Mouse (Mus musculus): ENCODE results near the gene Fuk.
"Not testable (repeated sequence)": the region's sequence is repeated elsewhere in the genome, so short reads cannot be mapped to it uniquely, and the experiment has no call there.

Fuk gene

DNA sequence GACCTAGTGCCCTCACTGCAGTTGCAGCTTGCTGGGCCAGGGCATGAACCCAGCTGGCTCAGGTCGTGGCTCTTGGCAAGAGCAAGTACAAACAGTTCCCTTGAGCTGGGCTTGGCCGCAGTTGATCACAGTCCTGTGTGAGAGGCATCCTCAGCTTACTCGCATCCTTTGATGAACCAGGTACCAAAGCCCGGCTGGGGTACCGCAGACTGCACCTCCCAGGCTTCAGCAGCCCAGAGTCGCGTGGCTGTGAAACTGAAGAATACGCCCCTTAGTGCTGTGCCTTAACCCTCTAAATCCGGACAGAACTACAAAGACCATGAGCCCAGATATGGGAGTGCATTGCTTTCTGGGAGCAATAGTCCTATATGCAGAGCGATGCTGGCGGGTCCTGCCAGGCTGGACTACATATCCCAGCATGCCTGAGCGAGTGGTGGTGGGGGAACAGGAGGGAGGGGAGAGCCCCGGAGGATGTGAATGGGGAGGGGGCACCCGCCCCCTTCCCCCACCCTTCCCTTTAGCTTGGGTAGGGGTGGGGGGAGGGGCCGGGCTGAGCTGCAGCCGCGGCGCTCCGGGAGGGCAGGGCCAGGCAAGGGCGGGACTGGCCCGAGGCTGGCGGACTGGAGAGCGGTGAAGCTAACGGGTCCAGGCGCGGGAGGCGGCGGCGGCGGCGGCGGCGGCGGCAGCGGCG, 17.2 kb upstream of the Fuk start, which contains the start of gene St3gal2:
TSS of gene St3gal2 (plus strand) at position 582 of the 691 bp plus-strand sequence.
- DNase-seq (ENCODE audit: low spot score), result peak; percentile 29

DNA sequence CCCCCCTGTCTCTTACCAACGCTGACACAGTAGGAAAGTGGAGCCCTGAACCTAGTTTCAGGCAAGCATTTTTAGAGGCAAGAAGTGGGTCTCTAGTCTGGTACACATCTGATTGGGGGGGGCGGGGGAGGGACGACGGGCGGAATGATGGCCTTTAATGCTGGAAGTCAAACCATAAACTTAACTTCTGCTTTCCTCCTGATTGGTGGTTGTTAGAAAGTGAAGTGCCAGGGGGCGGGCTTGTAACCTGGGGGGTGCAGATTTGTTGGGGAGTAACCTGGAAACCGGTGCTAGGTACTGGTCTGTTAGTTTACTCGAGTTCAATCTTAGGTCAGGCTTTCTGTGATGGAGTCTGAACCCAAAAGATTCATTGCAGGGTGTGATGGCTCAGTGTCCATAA, 16.2 kb upstream of the Fuk start:
- no peak for DNase-seq (ENCODE audit: low spot score)

DNA sequence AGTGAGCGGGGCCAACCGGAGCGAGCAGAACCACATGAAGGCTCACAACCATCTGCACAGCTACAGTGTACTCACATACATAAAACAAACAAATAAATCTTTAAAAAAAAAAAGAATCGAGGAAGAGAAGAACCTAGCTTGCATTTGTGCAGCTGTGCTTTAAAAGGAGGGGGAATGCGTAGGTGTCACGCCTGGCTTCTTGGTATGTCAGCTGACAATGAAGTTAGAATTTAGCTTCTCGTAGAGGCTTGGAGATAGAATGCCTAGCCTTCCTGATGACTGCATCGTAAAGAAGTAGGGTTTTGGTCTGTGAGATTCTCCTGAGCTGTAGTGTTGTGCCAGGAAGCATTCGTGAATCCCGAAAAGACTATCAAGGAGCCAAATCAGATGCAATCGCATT, 15.7 kb upstream of the Fuk start:
- no peak for DNase-seq (ENCODE audit: low spot score)

DNA sequence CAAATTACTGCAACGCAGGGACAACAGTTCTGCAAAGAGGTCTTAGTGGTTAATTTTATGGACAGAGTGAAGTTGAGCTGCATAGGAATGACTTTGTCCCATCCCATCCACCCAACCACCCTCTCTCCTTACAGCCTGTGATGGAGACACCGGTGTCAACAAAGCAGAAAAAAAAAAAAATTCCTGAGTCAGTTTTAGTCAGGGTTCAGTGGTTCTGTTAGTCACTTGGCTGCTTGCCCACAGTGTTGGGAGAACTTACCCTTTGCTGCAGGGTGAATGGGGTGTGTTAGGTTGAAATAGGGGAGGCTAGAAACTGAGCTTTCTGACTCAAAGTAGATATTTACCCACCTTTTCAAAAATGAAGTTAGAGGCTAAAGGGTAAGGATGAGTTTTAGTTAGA, 15.1 kb upstream of the Fuk start:
- no peak for DNase-seq (ENCODE audit: low spot score)

DNA sequence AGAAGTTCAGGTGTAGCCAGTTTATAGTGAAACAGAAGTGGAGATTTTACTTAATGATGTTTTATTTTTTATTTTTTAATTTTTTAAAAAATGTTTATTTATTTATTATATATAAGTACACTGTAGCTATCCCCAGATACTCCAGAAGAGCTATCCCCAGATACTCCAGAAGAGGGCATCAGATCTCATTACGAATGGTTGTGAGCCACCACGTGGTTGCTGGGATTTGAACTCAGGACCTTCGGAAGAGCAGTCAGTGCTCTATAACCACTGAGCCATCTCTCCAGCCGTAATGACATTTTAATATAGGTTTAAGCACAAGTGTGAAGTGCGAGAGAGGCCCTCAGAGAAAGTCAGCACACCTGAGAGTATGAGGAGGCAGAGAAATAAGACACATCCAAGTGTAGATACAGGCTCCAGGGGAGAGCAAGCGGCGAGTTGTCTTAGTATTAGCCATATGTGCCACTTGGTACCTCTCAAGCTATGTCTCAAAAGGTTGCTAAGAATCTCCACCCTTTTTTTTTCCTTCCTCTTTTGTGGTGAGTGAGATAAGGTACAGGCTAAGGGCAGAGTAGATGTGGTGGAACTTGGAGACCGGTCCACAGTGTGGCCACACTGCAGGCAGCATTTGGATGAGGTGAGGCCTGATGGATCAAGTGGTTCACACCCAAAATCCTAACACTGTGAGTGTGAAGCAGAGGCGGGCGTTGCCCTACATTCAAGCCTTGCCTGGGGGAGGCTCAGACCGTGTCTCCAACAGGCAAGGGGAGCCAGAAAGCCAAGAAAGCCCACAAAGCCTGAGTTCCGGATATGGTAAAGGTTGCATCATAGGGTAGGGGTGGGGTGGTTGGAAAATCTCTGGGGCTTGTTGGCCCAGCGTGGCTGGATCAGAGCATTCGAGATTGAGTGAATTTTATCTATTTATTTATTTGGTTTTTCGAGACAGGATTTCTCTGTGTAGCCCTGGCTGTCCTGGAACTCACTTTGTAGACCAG, 9.6 kb upstream of the Fuk start:
- DNase-seq (ENCODE audit: low spot score), result no peak

DNA sequence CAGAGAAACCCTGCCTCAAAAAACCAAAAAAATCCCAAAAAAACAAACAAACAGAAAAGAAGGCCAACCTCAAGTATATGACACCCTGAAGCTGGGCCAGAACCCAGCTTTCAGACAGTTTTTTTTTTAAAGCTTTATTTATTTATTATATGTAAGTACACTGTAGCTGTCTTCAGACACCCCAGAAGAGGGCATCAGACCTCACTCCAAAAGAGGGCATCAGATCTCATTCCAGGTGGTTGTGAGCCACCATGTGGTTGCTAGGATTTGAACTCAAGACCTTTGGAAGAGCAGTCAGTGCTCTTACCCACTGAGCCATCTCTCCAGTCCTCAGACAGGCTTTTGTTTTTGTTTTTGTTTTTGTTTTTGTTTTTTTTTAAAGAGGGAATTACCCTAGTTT, 7.6 kb upstream of the Fuk start:
- not testable (repeated sequence) for DNase-seq (ENCODE audit: low spot score)

DNA sequence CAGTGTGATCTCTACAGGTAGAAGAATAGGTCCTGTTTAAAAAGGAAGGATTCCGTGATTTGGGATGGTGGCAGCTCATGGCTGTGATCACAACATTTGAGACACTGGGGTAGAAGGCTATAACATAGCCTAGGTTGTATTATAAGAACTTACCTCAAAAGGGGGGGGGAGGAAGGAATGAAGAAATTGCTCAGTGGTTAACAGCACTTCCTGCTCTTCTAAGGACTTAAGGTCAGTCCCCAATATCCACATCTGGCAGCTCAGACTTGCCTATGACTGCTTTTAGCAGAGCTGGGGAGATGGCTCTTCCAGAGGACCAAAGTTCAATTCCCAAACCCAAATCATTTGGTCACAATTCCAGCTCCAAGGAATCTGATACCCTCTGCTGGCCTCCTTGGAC, 4.4 kb upstream of the Fuk start:
- no peak for DNase-seq (ENCODE audit: low spot score)

DNA sequence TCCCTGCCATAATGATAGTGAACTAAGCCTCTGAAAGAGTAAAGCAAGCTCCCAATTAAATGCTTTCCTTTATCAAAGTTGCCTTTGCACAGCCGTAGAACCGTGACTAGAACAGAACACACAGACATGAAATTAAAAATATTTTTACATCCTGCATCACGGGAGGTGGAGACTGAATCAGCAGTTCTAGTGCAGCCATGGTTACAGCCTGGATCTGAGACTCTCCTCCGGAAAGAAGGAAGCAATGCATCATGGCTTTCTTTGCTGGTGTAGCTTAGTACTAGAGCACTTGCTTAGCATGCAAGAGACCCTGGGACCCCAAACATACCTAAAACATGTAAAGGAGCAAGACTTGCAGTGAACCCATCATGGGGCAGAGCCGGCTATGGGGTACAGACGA, 3.1 kb upstream of the Fuk start:
- DNase-seq (ENCODE audit: low spot score), result no peak

DNA sequence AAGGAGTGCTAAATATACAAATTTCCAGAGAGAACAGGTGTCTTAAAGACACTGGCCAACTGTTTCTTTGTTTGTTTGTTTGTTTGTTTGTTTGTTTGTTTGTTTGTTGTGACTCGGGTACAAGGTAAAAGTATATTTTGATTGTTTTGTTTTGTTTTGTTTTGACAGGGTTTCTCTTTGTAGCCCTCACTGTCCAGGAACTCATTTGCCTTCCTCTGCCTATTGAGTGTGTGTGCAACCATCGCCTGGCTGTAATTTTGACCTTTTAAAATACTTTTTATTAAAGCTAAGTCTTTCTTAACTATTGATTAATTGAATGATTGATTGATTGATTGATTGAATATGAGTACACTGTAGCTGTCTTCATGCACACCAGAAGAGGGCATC, 284 bp upstream of the Fuk start:
- no peak for DNase-seq (ENCODE audit: low spot score)

DNA sequence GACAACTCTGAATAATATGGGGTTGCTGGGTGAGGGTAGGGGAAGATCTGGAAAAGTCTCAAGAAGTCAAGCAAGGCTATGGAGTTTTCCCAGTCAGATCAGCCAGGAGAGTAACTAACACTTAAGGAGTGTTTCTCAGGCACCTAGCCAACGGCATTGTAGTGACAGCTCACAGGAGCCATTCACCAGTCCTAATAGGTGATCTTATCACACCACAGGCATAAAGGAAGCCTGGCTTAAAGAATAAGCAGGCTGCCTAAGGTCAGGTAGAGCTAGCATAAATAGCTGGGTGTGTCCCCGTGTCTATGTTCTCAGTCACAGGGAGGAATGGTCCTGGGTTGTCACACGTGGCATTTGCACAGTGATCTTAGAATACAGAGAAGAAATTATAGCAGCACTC, 1.2 kb downstream of the Fuk start:
- no peak for DNase-seq (ENCODE audit: low spot score)

DNA sequence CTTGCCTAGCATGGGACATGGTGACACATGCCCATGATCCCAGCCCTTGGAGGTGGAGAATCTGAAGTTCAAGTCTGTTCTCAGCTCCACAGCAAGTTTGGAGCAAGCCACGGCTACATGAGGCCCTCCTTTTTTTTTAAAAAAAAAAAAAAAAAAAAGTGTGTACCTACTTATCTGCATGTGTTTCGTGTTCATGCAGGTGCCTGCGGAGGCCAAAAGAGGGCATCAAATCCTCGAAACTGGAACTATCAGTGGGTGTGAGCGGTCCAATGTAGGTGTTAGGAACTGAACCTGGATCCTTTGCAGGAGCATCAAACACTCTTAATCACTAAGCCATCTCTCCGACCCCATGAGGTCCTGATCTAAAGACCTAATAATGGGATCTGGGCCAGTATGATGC, 4.8 kb downstream of the Fuk start:
- no peak for DNase-seq (ENCODE audit: low spot score)

DNA sequence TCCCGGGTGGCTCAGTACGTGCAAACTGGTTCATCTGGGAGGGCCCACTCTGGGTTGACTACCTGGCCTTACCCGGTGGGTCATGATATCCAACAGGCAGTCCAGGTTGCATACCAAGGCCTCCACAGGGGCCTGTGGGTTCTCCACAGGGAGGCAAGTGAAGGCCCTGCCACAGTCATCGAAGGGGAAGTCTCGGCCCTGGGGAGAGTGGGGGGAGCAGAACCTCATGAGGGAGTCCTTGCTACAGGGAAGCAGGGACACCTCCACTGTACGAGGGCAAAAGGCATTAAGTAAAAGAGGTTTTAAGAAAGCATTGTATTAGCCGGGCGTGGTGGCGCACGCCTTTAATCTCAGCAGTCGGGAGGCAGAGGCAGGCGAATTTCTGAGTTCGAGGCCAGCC, 6.5 kb downstream of the Fuk start:
- no peak for DNase-seq (ENCODE audit: low spot score)

DNA sequence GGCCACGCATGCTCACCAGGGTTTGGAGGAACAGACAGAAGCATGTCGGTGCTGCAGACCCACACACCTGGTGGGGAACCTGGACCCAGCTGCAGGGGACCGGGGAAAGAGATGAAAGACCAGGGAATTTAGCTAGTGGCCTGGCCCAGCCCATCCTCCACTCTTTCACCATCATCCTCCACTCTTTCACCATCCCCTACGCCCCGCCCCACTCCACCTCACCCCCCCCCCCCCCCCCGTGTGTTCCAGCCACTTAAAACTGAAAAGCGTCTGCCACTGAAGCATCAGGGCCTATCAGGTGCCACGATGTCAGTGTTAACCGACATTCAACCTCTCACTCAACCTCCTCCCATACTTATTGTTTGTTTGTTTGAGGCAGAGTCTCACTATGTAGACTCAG, 7.0 kb downstream of the Fuk start:
- no peak for DNase-seq (ENCODE audit: low spot score)

DNA sequence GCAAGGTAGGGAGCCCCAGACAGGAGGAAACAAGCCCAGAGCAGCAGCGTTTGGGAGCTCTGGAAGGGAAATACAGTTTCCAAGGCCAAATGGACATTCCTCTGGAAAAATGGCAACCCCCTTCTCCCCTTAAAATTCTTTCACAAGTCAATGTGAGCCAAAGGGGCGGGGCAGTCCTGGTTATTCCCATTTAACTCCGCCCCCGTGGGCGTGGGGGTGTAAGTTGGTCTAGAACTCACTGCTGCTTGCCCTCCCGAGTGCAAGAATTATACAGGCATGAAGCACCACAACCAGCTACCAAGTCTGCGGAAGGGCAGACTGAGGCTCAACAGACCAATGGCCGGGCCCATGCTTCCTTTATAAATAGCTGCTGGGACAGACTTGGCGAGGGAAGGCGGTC, 7.4 kb downstream of the Fuk start:
- no peak for DNase-seq (ENCODE audit: low spot score)

DNA sequence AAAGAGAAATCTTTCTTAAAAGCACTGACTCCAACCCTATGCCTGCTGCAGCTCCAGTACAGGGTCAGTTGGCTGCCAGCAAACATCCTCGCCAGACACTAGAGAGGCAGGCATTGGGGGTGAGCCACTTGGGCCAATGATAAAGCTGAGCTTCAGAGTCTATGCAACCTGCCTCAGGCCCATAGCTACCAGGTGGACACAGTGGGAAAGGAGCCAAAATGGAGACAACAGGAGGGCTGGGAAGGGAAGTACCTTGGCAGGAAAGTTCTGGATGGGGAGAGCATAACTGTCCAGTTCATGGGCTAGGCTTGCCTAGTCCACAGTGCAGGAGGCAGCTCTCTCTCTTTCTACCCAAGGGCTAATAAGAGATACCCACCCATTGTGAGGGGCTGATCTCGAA, 9.4 kb downstream of the Fuk start:
- no peak for DNase-seq (ENCODE audit: low spot score)

DNA sequence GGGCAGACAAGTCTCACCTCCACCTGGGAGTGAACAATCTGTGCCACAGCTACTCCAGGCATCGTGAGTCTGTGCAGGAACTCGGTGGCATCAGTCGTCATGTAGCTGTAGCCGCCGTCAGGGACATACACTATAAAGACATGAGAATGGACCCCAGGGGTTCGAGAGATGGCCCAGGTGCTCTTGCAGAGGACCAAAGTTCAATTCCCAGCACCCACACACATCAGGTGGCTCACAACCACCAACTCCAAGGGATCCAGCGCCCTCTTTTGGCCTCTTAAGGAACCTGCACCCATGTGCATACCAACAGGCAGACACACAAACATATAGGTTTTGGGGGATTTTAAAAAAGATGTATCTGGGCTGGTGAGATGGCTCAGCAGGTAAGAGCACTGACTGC, 10.2 kb downstream of the Fuk start:
- DNase-seq (ENCODE audit: low spot score), result no peak

DNA sequence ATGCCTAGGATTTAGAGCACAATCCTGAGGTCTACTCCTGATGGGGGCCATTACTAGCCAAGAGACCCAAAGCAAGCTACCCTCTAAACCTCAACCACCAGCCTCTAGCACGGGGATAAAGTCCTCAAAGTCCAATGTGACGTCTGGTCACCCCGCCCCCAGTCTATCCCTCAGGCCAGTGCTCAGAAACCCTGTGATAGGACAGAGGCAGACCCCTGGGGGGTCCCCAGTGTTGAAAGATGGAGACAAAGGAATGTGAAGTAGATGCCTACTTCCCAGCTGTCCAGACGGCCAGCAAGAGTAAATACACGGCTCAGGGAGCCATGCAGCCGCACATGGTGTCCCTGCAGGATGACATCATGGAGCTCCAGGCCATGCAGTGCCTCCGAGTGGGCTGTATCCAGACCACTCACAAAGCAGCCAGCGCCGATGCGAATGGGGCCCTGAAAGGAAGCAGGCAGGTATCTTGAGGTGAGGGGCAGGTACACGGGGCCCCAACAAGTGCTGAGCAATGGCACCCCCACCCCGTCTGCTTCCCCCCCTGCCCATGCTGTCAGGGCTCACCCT, 12.3 kb downstream of the Fuk start:
- DNase-seq (ENCODE audit: low spot score), result no peak

DNA sequence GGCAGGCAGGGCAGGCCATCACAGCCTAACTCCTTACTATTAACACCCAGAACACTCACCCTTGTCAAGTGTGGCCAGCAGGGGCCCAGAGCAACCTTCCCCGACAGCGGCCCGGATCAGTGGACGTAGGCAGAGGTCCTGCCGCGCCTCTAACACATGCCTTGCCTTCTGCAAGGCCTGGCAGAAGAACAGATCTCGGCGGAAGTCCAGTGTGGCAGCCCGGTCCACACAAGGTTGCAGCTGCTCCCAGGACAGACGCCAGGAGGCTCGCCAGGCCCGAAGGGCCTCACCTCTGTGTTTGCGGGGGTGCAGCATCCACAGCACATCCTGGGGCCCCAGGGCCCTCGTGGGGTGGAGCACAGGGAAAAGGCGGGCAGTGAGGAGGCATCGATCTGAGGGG, 13.4 kb downstream of the Fuk start:
- DNase-seq (ENCODE audit: low spot score), result no peak

DNA sequence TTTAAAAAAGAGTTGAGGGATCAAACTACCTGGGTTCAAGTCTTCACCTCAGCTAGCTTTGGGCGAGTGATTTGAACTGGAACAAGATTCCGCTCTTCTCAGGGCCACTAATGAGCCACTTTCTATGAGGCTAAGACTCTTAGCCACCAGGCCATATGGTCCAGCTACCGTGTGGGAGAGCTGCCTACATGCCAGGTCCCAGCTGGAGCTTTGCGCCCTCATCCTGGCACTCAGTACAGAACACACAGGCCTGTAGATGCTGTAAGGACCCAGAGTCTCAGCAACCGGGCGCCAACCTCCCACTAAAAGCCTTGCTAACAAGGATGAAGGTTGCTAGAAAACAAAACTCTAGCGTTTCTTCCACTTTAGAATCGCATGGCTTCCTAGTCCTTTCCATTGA, 13.8 kb downstream of the Fuk start:
- DNase-seq (ENCODE audit: low spot score), result no peak

DNA sequence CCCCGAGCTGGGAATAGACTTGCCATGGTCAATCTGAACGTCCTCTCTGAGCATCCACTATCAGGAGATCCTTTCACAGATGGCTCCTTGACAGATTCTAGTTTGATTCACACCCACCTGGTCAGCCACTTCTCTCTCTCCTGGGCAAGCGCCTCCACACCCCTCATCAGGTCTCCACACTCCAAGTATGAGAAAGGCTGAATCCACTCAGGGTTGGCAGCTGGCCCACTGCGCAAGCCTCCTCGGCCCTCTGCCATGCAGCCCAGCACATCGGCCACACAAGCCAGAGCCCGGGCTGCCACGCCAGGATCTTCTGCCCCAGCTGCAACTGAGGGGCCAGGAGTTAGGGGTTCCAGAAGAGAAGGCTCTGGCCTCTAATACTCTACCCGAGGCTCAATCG, 14.7 kb downstream of the Fuk start:
- DNase-seq (ENCODE audit: low spot score), result no peak

DNA sequence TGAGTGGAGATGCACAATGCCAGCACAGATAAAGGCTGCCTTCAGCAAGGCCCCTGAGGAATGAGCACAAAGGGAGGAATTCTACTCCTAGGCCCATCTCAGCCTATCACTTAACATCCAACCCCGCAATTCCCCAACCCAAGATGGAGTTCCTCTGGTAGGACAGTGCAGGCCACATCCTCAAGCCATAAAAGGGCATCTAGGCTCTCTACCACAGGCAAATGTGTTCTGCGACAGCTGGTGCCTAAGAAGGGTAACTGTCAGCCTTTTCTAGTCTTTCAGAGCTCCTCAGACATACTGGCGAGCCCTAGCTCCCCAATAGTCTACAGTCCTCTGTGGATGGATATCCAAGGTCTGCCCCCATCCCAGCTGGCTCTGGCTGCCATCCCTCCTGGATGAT, 15.7 kb downstream of the Fuk start:
- no peak for DNase-seq (ENCODE audit: low spot score)

DNA sequence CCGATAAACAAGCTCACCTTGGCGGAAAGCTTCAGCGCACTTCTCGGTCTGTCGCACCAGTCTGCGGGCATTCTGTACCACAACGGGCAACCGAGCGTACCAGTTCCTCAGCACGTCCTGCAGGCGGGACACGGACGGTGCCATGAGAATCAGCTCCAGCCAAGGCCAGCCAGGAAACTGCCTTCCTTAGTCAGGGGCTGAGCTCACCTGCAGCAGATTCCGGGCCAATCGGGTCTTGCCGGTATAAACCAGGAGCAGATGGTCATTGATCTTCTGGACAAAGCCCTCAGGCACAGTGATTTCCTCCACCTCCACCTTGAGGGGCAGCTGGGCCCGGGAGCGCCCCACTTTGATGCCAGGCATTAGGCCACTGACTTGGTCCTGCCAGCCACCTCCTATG, 18.5 kb downstream of the Fuk start:
- DNase-seq (ENCODE audit: low spot score), result no peak

DNA sequence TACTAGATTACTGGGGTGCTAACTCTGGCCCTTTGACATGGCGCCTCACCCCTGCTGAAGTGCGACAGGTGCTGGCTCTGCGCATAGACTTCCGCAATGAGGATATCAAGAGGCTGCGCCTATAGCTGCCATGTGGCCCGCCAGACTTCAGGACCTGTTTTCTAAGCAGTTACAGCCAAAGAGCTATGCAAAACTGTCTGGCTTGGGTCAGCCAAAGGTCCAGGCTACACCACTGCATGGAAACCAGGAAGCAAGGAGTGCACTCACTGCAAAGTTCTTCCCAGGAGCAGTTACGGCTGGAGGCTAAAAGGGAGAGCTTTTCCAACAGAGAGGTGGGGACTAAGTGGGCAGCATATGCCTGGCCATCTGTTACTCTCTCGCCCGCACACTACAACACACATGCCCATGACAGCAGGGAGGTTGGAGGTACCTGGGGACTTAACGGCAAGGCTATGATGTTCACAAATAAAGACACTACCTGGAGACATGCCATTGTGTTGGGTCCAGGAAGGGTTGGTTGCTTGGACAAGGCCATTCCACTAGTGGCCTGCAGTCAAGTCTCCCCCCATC, 20.5 kb downstream of the Fuk start:
- DNase-seq (ENCODE audit: low spot score), result no peak
